Mouse (Mus musculus) liver, adult 2 months (tissue): Measurements from ENCODE around the gene Pgbd5.

Source experiments
- CTCF ChIP-seq: fragments of 200-500 bp; IDR thresholded peaks from 2 replicates; pipeline ENCODE4 v1.5.1; 2011; ENCODE audit warnings: low read depth, low read length, control low read depth
- POLR2A ChIP-seq: fragments of 200-500 bp; IDR thresholded peaks from 2 replicates; pipeline ENCODE4 v1.6.1; 2011; ENCODE audit warnings: low read length, control low read depth; ENCODE audit not compliant: insufficient read depth; ENCODE audit errors: extremely low read depth

DNA sequence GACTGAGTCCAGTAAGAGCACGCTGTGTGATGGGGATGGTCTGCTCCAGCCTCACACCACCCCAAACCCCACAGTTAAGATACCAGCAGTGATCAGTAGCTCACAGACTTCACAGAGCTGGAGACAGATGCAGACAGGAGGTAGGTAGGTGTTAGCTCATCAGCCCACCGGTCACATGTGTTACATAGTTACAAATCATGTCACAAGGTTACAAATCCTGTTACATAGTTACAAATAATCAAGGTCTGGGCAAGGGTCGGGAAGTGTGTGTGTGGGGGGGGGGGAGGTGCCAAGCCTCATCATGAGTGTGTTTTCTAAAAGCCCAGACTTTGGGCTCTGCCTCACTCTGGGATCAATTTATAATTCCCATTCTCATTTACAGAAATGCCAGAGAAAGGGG is 78.5 kb downstream of the Pgbd5 start:
- no peak for TF ChIP-seq CTCF
- TF ChIP-seq POLR2A, result no peak
